Mouse (Mus musculus) lung, postnatal 0 days (tissue): Measurements from ENCODE around the gene Timm44.

Experiments used
- CTCF ChIP-seq: IDR thresholded peaks from 2 replicates; pipeline ENCODE4 v1.5.1; 2016; ENCODE audit warnings: antibody characterized with exemption, mild to moderate bottlenecking
- EP300 ChIP-seq: IDR thresholded peaks from 2 replicates; pipeline ENCODE4 v1.6.1; 2016; ENCODE audit warnings: antibody characterized with exemption, mild to moderate bottlenecking, control low read depth

DNA sequence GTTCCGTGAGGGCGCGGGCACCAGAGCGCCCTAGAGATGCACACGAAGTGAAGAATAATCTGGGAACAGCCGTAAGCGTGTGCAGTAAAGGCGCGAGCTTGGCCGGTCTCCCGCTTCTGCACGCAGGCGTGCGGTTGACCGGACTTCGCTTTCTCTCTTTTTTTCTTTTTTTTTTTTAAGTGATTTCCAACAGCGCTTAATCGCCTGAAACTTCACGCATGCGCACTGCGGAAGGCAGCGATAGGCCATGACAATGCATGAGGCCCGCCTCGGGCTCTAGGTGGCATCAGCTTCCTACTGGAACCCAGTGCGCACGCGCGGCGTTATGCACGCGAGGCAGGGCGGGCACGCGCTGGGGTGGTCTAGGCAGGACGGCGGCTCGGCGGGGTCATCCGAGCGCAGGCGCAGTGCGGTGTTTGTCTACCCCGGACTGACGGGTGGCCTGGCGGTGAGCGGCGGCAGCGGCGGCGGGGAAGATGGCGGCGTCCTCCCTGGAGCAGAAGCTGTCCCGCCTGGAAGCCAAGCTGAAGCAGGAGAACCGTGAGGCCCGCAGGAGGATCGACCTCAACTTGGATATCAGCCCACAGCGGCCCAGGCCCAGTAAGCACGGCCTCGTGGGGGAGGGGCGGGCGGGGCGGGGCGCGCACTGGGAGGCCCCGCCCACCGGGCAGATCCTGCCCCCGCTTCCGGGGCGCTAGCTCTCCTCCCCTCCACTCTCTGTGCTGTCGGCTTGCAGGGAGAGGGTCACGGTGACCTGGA is 37.1 kb downstream of the Timm44 start, which contains the start of the genes Map2k7 and Gm49320:
- TF ChIP-seq CTCF (peak; percentile 75), EP300 (no peak)
